Mouse (Mus musculus) thymus, adult 2 months (tissue): Measurements from ENCODE around the gene Ttc37.

ENCODE experiments used
- CTCF ChIP-seq: fragments of 200-500 bp; IDR thresholded peaks from 2 replicates; pipeline ENCODE4 v1.5.1; 2012; ENCODE audit warnings: mild to moderate bottlenecking, control low read depth, low read length, moderate library complexity, borderline replicate concordance; ENCODE audit not compliant: control insufficient read depth, poor library complexity, insufficient read depth; ENCODE audit errors: extremely low read depth
- POLR2A ChIP-seq: fragments of 200-500 bp; IDR thresholded peaks from 2 replicates; pipeline ENCODE4 v1.6.1; 2012; ENCODE audit warnings: mild to moderate bottlenecking, low read length, control low read depth, moderate library complexity; ENCODE audit not compliant: control insufficient read depth, poor library complexity, insufficient read depth; ENCODE audit errors: extremely low read depth

- no peak for TF ChIP-seq CTCF
- TF ChIP-seq POLR2A = no peak
These were observed 36.4 kb upstream of the Ttc37 start for GRCm38 (mm10) chr13:76062126-76062525.
